ENCODE assay signal across 1 mouse cellular context in genomic region chr3:88245811-88246210, GRCm38 (mm10).
TF ChIP-seq lines count a peak whose summit lies in the region.

No protein-coding gene starts in this region.

TF ChIP-seq in MEL, 35 proteins besides CTCF, POLR2A, EP300 and RAD21 (continued from another document):
- peak; percentile 84 for TF ChIP-seq SMC3 (IDR thresholded peaks at IDR 0.05; ENCODE audit: low read depth, low read length)
